Mouse (Mus musculus) T-helper 17 cell (primary cell): ENCODE results near the gene Dyrk3.

Experiments
- in situ Hi-C, 2 experiments: fragments of 300-600 bp; cut with MboI, MseI; formaldehyde crosslinking; loops; 1 replicate in 1 of 2; 2 replicates in 1 of 2; pipeline ENCODE4 v1.15.1; 2025; ENCODE audit warnings: high pct_unique_total_duplicates in 2 of 2

Gene Dyrk3

GRCm38 (mm10) chr1:131085957-131086739 is 52.0 kb downstream of the Dyrk3 start:
- in situ Hi-C loops: no loop called here

GRCm38 (mm10) chr1:131085272-131085671 is 52.9 kb downstream of the Dyrk3 start:
- in situ Hi-C loops: no loop called here

- in situ Hi-C loops: no loop called here
Observed at GRCm38 (mm10) chr1:131084289-131084688, 53.9 kb downstream of the Dyrk3 start.

GRCm38 (mm10) chr1:131083609-131084008 is 54.5 kb downstream of the Dyrk3 start:
- in situ Hi-C loops: no loop called here

GRCm38 (mm10) chr1:131083122-131083521 is 55.0 kb downstream of the Dyrk3 start:
- in situ Hi-C loops: no loop called here

- in situ Hi-C loops: no loop called here
Observed at GRCm38 (mm10) chr1:131080686-131081085, 57.5 kb downstream of the Dyrk3 start.

GRCm38 (mm10) chr1:131079762-131080161 is 58.4 kb downstream of the Dyrk3 start:
- in situ Hi-C loops: no loop called here

- in situ Hi-C loops: no loop called here
Observed at GRCm38 (mm10) chr1:131078761-131079330, 59.3 kb downstream of the Dyrk3 start.
